Mouse (Mus musculus) embryonic facial prominence, embryonic 15.5 days (tissue): ENCODE measurements around the gene Opcml. TPM values are rescaled to one million over a fixed set of nuclear protein-coding genes. Genes with fewer than 3 reads are reported as not detected.

Experiments
- ATAC-seq: fragments of 200-750 bp; cut with Nextera tagmentation; 2 replicates; pipeline ENCODE4 v1.8.0; 2017; ENCODE audit warnings: low read depth, moderate TSS enrichment; ENCODE audit not compliant: insufficient number of reproducible peaks, low FRiP score, low TSS enrichment
- H3K27ac ChIP-seq: fragments of 300-500 bp; sonication (generic); replicated peaks from 2 replicates; pipeline ENCODE4 v1.5.1; 2015; ENCODE audit warnings: mild to moderate bottlenecking, inconsistent platforms
- H3K27me3 ChIP-seq: fragments of 300-500 bp; sonication (generic); 2 replicates; pipeline ENCODE4 v1.6.1; 2015; ENCODE audit warnings: inconsistent platforms
- H3K36me3 ChIP-seq: fragments of 300-500 bp; sonication (generic); 2 replicates; pipeline ENCODE4 v1.6.1; 2015; ENCODE audit warnings: mild to moderate bottlenecking, inconsistent platforms
- H3K4me1 ChIP-seq: fragments of 300-500 bp; sonication (generic); 2 replicates; pipeline ENCODE4 v1.6.1; 2015; ENCODE audit warnings: inconsistent platforms
- H3K4me2 ChIP-seq: fragments of 300-500 bp; sonication (generic); replicated peaks from 2 replicates; pipeline ENCODE4 v1.6.1; 2015; ENCODE audit warnings: mild to moderate bottlenecking, inconsistent platforms
- H3K4me3 ChIP-seq: fragments of 300-500 bp; sonication (generic); replicated peaks from 2 replicates; pipeline ENCODE4 v1.5.1; 2015; ENCODE audit warnings: mild to moderate bottlenecking, inconsistent platforms
- H3K9ac ChIP-seq: fragments of 300-500 bp; sonication (generic); 2 replicates; pipeline ENCODE4 v1.6.1; 2015; ENCODE audit warnings: inconsistent platforms
- H3K9me3 ChIP-seq: fragments of 300-500 bp; sonication (generic); replicated peaks from 2 replicates; pipeline ENCODE4 v1.6.1; 2016; ENCODE audit warnings: inconsistent platforms
- WGBS: fragments of 180-500 bp; shearing (Covaris S2); methylation state at CpG from one replicate; pipeline ENCODE4 v1.1.7; 2015; 5-methylcytosine and 5-hydroxymethylcytosine counted together
- polyA plus RNA-seq: library from polyadenylated mRNA; unstranded; fragments of >200 nt; fragmentation: Nextera tagmentation; extraction: Ambion mirVana; gene quantifications from 2 replicates; pipeline ENCODE4 v1.2.1, GENCODE M21; 2015

Gene Opcml
- polyA plus RNA-seq, 1 experiment from 2014 or later = 5.7 TPM

DNA sequence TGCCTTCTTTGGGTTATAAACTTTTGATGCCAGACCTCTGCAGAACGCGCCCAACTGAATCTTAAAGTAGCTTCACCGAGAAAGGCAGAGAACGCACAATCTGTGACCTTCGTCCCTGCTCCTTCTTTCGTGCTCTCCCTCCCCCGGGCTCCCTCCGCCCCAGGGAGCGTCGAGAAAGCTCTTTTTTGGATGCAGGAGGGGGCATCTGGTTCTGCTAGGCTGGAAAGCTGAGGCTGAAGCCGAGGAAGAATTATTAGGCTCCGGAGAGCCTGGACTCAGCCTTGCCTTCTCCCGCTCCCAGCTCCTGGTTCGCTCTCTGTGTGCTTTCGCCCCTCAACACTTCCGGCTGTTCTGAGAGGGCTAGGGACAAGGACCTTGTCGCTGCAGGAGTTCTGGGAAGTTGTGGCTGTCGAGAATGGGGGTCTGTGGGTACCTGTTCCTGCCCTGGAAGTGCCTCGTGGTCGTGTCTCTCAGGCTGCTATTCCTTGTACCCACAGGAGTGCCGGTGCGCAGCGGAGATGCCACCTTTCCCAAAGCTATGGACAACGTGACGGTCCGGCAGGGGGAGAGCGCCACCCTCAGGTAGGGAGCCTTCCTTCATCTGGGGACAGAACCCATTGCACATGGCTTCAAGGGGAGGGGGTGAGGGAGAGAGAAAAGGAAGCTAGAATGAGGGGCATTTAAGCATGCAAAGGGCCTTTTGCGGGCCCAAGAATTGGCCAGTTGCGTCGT lies 613.4 kb downstream of the Opcml start:
- no peak for ATAC-seq
- peaks cover 33% of the 10 kb centered on the region for H3K27me3 ChIP-seq
- H3K36me3 ChIP-seq = no peaks in the 10 kb centered on the region
- H3K9me3 ChIP-seq = no peaks in the 10 kb centered on the region
- H3K4me3 ChIP-seq = peak overlapping the region; percentile 52
- peak overlapping the region; percentile 95 for H3K4me2 ChIP-seq
- H3K27ac ChIP-seq = no peak overlapping the region
- peaks cover 12% of the 10 kb centered on the region for H3K4me1 ChIP-seq
- H3K9ac ChIP-seq = no peak overlapping the region
- 3% methylated on average over 30 of the region's 30 CpGs for WGBS

GRCm38 (mm10) chr9:28404616-28405015 lies 614.0 kb downstream of the Opcml start:
- no peaks in the 10 kb centered on the region for H3K9me3 ChIP-seq
- ATAC-seq = no peak
- peaks cover 12% of the 10 kb centered on the region for H3K4me1 ChIP-seq
- peaks cover 33% of the 10 kb centered on the region for H3K27me3 ChIP-seq
- peak overlapping the region; percentile 52 for H3K4me3 ChIP-seq
- no peak overlapping the region for H3K9ac ChIP-seq
- 64% methylated on average over 8 of the region's 8 CpGs for WGBS
- no peaks in the 10 kb centered on the region for H3K36me3 ChIP-seq
- H3K27ac ChIP-seq = no peak overlapping the region
- H3K4me2 ChIP-seq = peak overlapping the region; percentile 95

DNA sequence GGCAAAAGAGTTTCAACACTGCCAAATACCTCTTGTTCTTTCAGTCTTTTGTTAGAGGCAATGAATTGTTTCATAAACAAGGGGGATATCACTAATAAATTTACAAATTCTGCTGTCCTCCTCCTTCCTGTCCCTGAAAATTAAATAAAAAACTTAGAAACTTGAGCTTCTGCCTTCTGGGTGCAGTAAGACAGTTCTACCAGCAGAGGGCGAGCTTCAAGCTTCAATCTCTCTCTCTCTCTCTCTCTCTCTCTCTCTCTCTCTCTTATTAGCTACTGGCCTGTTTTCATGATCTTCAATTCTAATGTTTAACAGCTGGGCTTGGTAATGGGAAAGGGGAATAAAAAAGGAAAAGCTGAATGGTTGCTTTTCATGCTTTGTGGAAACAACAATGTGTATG lies 615.2 kb downstream of the Opcml start:
- H3K9me3 ChIP-seq = no peaks in the 10 kb centered on the region
- 0% methylated on average over 1 of the region's 1 CpGs for WGBS
- no peak overlapping the region for H3K27ac ChIP-seq

GRCm38 (mm10) chr9:28420808-28421207 lies 630.2 kb downstream of the Opcml start:
- WGBS = 81% methylated on average over 5 of the region's 5 CpGs
- H3K4me3 ChIP-seq = no peak overlapping the region
- no peaks in the 10 kb centered on the region for H3K36me3 ChIP-seq
- no peak for ATAC-seq
- H3K9ac ChIP-seq = no peak overlapping the region
- no peak overlapping the region for H3K27ac ChIP-seq
- no peak overlapping the region for H3K4me2 ChIP-seq
- no peaks in the 10 kb centered on the region for H3K4me1 ChIP-seq
- H3K9me3 ChIP-seq = no peaks in the 10 kb centered on the region
- no peaks in the 10 kb centered on the region for H3K27me3 ChIP-seq

More for the DNA sequence above, 615.2 kb downstream of the Opcml start:
- ATAC-seq = no peak
- Histone ChIP-seq H3K4me3 (no peak overlapping the region), H3K27me3 (peaks cover 33% of the 10 kb centered on the region), H3K4me2 (no peak overlapping the region), H3K4me1 (peaks cover 12% of the 10 kb centered on the region), H3K9ac (no peak overlapping the region), H3K36me3 (no peaks in the 10 kb centered on the region)

GRCm38 (mm10) chr9:28423407-28423806 lies 632.8 kb downstream of the Opcml start:
- no peak for ATAC-seq
- Histone ChIP-seq H3K4me2 (no peak overlapping the region), H3K36me3 (no peaks in the 10 kb centered on the region), H3K9ac (no peak overlapping the region), H3K4me1 (no peaks in the 10 kb centered on the region), H3K27me3 (no peaks in the 10 kb centered on the region), H3K4me3 (no peak overlapping the region), H3K27ac (no peak overlapping the region), H3K9me3 (no peaks in the 10 kb centered on the region)
- 40% methylated on average over 12 of the region's 12 CpGs for WGBS

DNA sequence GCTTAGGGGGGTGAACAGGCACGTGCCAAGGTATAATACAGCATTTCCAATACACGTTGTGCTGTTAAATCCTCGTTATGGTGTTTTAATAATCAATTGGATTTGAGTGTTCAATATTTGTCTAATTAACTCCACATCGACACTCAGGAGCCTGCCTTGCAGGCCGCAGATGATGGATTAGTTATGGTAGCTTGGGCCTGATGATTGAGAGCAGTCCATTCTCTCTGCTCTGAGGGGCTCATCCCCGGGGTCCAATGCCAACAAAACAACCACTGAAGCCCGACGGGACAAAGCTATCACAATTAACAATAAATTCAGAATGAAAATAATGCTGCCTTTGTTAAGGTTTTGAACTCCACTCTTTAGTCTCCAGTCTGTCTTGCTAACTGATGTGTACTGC lies 641.6 kb downstream of the Opcml start:
- H3K9me3 ChIP-seq = no peaks in the 10 kb centered on the region
- no peaks in the 10 kb centered on the region for H3K36me3 ChIP-seq
- no peaks in the 10 kb centered on the region for H3K4me1 ChIP-seq
- H3K4me3 ChIP-seq = no peak overlapping the region
- 38% methylated on average over 8 of the region's 8 CpGs for WGBS
- no peak overlapping the region for H3K27ac ChIP-seq
- ATAC-seq = no peak
- H3K9ac ChIP-seq = no peak overlapping the region
- no peaks in the 10 kb centered on the region for H3K27me3 ChIP-seq
- no peak overlapping the region for H3K4me2 ChIP-seq

- H3K4me3 ChIP-seq = no peak overlapping the region
- H3K9ac ChIP-seq = no peak overlapping the region
- H3K9me3 ChIP-seq = no peaks in the 10 kb centered on the region
- WGBS = 83% methylated on average over 4 of the region's 4 CpGs
- H3K27me3 ChIP-seq = no peaks in the 10 kb centered on the region
- H3K27ac ChIP-seq = no peak overlapping the region
- peaks cover 3% of the 10 kb centered on the region; the same call in 1 of the 2 replicates for H3K4me1 ChIP-seq
- no peak overlapping the region for H3K4me2 ChIP-seq
- ATAC-seq = no peak
- H3K36me3 ChIP-seq = no peaks in the 10 kb centered on the region
Observed at GRCm38 (mm10) chr9:28438752-28439151, 648.2 kb downstream of the Opcml start.

GRCm38 (mm10) chr9:28439433-28440191 lies 649.0 kb downstream of the Opcml start:
- H3K36me3 ChIP-seq = no peaks in the 10 kb centered on the region
- WGBS = 55% methylated on average over 5 of the region's 5 CpGs
- ATAC-seq = no peak
- no peaks in the 10 kb centered on the region for H3K27me3 ChIP-seq
- no peak overlapping the region for H3K4me2 ChIP-seq
- no peak overlapping the region for H3K9ac ChIP-seq
- no peak overlapping the region for H3K4me3 ChIP-seq
- peaks cover 3% of the 10 kb centered on the region; the same call in 1 of the 2 replicates for H3K4me1 ChIP-seq
- H3K27ac ChIP-seq = no peak overlapping the region
- no peaks in the 10 kb centered on the region for H3K9me3 ChIP-seq

DNA sequence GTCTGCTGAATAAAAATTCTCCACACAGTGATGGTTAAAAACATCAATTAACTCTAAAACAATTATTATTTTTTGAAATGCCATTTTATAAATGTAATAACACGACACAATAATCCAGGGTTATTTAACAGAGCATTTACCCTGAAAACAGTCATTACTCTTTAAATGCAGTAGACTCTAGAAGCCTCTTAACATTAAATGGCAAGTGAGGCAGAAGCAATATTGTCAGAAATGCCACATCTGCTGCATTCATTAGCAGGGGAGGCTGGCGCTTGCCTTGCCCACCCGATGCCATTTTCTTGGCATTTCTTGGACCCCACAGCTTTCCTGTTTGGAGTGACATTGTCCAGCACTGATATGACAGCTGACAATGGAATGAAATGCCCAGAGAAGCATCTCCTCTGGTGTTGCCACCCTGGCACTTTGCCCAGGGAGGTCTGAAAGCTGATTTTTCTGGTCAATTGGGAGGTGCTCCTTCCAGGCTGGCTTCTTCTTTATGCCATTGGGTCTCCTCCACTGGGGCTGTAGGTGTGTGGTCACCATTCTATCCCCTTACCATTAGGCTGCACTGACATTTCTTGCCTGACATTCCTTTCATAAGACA lies 649.7 kb downstream of the Opcml start:
- H3K27me3 ChIP-seq = no peaks in the 10 kb centered on the region
- H3K27ac ChIP-seq = no peak overlapping the region
- no peak for ATAC-seq
- no peak overlapping the region for H3K4me2 ChIP-seq
- H3K4me1 ChIP-seq = peaks cover 3% of the 10 kb centered on the region; the same call in 1 of the 2 replicates
- WGBS = 66% methylated on average over 3 of the region's 3 CpGs
- H3K9me3 ChIP-seq = no peaks in the 10 kb centered on the region
- H3K4me3 ChIP-seq = no peak overlapping the region
- no peak overlapping the region for H3K9ac ChIP-seq
- H3K36me3 ChIP-seq = no peaks in the 10 kb centered on the region

DNA sequence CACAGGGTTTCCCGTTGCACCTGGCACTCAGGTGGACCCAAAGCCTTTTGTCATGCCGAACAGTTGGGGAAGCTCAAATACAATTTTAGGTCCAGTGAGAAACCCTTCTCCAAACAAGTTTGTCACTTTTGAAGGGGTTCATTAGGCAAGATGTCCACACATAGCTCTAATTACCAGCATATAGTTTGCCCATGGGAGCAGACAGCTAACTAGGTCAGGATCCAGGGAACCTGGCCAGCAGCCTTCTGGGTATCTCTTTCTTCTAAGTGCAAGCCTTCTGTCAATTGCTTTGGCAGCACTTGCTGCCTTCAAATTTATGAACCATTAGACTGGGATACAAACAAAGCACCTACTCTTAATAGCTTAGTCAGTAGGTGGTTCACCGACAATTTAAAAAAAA lies 653.9 kb downstream of the Opcml start:
- no peaks in the 10 kb centered on the region for H3K36me3 ChIP-seq

GRCm38 (mm10) chr9:28444972-28445371 lies 654.4 kb downstream of the Opcml start:
- Histone ChIP-seq H3K36me3 (no peaks in the 10 kb centered on the region), H3K27me3 (no peaks in the 10 kb centered on the region), H3K4me2 (no peak overlapping the region), H3K27ac (no peak overlapping the region), H3K9me3 (no peaks in the 10 kb centered on the region), H3K9ac (no peak overlapping the region), H3K4me1 (no peaks in the 10 kb centered on the region), H3K4me3 (no peak overlapping the region)
- no peak for ATAC-seq
- 78% methylated on average over 8 of the region's 8 CpGs for WGBS

More for the DNA sequence above, 653.9 kb downstream of the Opcml start:
- Histone ChIP-seq H3K9ac (no peak overlapping the region), H3K27ac (no peak overlapping the region), H3K27me3 (no peaks in the 10 kb centered on the region), H3K9me3 (no peaks in the 10 kb centered on the region), H3K4me3 (no peak overlapping the region), H3K4me1 (peaks cover 3% of the 10 kb centered on the region; the same call in 1 of the 2 replicates), H3K4me2 (no peak overlapping the region)
- 76% methylated on average over 3 of the region's 3 CpGs for WGBS
- ATAC-seq = no peak
